Mouse (Mus musculus) embryonic facial prominence, embryonic 12.5 days (tissue): ENCODE measurements around the gene Smg5. TPM values are rescaled to one million over a fixed set of nuclear protein-coding genes. Genes with fewer than 3 reads are reported as not detected.

ENCODE experiments used
- ATAC-seq: fragments of 200-750 bp; cut with Nextera tagmentation; 2 replicates; pipeline ENCODE4 v1.8.0; 2017; ENCODE audit not compliant: insufficient number of reproducible peaks, insufficient read depth, low FRiP score, low TSS enrichment
- H3K27ac ChIP-seq: fragments of 300-500 bp; sonication (generic); 2 replicates; pipeline ENCODE4 v1.5.1; 2016; ENCODE audit warnings: mild to moderate bottlenecking
- H3K27me3 ChIP-seq: fragments of 300-500 bp; sonication (generic); 2 replicates; pipeline ENCODE4 v1.6.1; 2016; ENCODE audit warnings: mild to moderate bottlenecking, moderate library complexity
- H3K36me3 ChIP-seq: fragments of 300-500 bp; sonication (generic); 2 replicates; pipeline ENCODE4 v1.6.1; 2016; ENCODE audit warnings: mild to moderate bottlenecking
- H3K4me1 ChIP-seq: fragments of 300-500 bp; sonication (generic); 2 replicates; pipeline ENCODE4 v1.6.1; 2016
- H3K4me2 ChIP-seq: fragments of 300-500 bp; sonication (generic); replicated peaks from 2 replicates; pipeline ENCODE4 v1.6.1; 2016; ENCODE audit warnings: mild to moderate bottlenecking, moderate library complexity
- H3K4me3 ChIP-seq: fragments of 300-500 bp; sonication (generic); 2 replicates; pipeline ENCODE4 v1.5.1; 2016; ENCODE audit warnings: mild to moderate bottlenecking
- H3K9ac ChIP-seq: fragments of 300-500 bp; sonication (generic); 2 replicates; pipeline ENCODE4 v1.6.1; 2016; ENCODE audit warnings: mild to moderate bottlenecking, moderate library complexity
- H3K9me3 ChIP-seq: fragments of 300-500 bp; sonication (generic); 2 replicates; pipeline ENCODE4 v1.6.1; 2016; ENCODE audit warnings: mild to moderate bottlenecking, moderate library complexity
- WGBS: fragments of 180-500 bp; shearing (Covaris S2); methylation state at CpG from one replicate; pipeline ENCODE4 v1.1.7; 2016; 5-methylcytosine and 5-hydroxymethylcytosine counted together
- polyA plus RNA-seq: library from polyadenylated mRNA; unstranded; fragments of >200 nt; fragmentation: Nextera tagmentation; extraction: Ambion mirVana; gene quantifications from 2 replicates; pipeline ENCODE4 v1.2.1, GENCODE M21; 2016

Gene Smg5
- polyA plus RNA-seq, 1 experiment from 2014 or later, result 65.1 TPM

DNA sequence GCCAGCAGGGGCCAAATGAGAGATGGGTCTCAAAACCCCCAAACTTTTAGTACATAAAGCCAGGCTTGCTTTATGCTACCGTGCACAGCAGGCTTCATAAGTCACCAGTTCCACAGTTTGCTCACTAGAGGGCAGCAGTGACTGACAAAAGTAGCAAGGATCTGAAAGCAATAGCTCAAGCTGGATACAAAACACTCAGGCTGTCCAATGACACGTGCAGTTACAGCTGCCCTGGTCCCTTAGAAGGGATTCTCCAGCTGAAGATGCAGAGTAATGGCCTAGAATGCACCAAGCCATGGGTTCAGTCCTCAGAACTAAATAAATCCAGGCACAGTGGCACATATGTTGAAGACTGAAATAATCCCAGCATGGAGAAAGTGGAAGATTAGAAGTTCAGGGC lies 71.0 kb downstream of the Smg5 start:
- no peaks in the 10 kb centered on the region for H3K9me3 ChIP-seq
- ATAC-seq, result no peak
- no peak overlapping the region for H3K4me2 ChIP-seq
- WGBS, result 0% methylated on average over 2 of the region's 2 CpGs
- peaks cover 17% of the 10 kb centered on the region for H3K36me3 ChIP-seq
- H3K4me3 ChIP-seq, result no peak overlapping the region
- H3K9ac ChIP-seq, result no peak overlapping the region
- peaks cover 11% of the 10 kb centered on the region for H3K4me1 ChIP-seq
- H3K27me3 ChIP-seq, result no peaks in the 10 kb centered on the region
- H3K27ac ChIP-seq, result no peak overlapping the region

DNA sequence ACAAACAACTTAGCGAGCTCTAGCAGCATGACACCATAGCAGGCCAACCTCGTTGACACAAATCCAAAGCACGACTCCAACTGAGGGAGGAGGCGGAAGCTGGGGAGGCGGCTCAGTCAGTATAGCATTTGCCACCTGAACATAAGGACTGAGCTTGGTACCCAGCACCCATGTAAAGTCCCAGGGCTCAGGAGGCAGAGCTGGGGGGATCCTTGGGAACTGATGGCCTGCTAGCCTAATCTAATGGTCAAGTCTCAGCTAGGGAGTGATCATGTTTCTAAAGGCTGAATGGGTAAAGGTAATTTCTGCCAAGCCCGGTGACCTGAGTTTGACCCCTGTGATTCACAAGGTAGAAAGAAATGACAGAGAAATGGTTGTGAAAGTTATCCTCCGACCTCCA lies 71.5 kb downstream of the Smg5 start:
- Histone ChIP-seq H3K4me3 (no peak overlapping the region), H3K9ac (no peak overlapping the region), H3K4me2 (no peak overlapping the region), H3K36me3 (peaks cover 21% of the 10 kb centered on the region), H3K4me1 (peaks cover 11% of the 10 kb centered on the region), H3K27me3 (no peaks in the 10 kb centered on the region), H3K27ac (no peak overlapping the region), H3K9me3 (no peaks in the 10 kb centered on the region)
- WGBS, result 48% methylated on average over 7 of the region's 7 CpGs
- ATAC-seq, result no peak

DNA sequence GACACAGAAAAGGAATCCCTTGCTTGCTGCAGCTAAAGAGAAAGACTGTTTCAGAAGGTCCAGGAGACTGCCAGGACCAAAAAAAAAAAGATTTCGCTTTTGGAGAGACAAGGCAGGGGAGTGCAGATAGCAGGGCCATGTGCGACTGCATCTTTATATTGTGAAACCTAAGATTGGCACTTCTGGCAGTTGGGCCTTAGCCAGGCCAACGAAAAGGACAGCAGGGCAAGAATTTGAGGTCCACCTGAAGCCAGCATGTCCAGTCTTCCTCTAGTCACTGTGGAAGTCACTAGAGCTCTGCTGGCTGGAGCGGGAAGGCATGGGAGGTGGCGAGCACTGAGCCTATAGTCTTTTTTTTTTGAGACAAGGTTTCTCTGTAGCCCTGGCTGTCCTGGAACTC lies 72.9 kb downstream of the Smg5 start:
- H3K36me3 ChIP-seq, result peaks cover 26% of the 10 kb centered on the region

DNA sequence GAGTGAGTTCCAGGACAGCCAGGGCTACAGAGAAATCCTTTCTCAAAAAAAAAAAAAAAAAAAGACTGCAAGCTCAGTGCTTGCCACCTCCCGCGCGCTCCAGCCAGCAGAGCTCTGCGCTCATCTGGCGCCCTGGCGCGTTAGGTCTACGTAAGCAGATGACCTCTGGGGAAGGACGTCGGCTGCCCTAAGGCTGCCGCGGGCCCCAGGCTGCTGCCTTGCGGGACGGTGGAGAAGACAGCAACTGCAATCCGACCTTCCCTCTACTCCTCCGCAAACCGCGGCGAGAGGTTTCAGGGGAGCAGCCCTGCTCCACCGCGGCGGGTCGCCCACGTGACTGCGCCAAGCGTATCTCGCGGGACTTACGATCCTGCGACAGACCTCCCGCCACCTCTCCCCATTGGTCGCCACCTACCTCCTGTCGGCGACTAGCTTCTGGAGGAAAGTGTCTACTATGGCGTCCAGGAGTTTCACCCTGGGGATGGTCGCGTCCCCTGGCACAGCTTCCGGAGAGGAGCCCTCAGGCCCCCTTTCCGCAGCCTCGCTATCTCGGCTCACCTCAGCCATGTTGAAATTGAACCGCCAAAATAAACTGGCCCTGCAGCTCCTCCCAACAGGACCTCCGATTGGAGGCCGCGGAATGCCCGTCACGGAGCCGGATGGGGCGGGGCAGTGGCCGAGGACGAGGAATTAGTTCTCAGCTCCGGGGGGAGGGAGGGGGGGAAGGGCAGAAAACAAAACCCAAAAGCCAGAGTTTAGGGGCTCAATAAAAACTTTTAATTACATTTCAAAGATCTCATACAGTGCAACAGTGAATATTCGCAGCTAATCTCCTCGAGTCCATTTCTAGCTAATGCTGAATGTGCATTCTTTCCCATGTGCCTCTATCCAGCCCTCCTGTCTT lies 73.9 kb downstream of the Smg5 start, which contains the start of gene Pmf1:
Gene Pmf1, minus strand, starts transcription at position 591 of the 904 bp plus-strand sequence.
- peaks cover 34% of the 10 kb centered on the region for H3K36me3 ChIP-seq
- ATAC-seq, result peak; percentile 86
- H3K4me3 ChIP-seq, result peak within 1 kb of the TSS; percentile 62
- peak within 1 kb of the TSS; percentile 66 for H3K4me2 ChIP-seq
- WGBS, result under 1% methylated on average over 54 of the region's 54 CpGs
- H3K27me3 ChIP-seq, result no peaks in the 10 kb centered on the region
- H3K9ac ChIP-seq, result peak within 1 kb of the TSS; percentile 89
- peaks cover 11% of the 10 kb centered on the region for H3K4me1 ChIP-seq
- peak within 1 kb of the TSS; percentile 94 for H3K27ac ChIP-seq
- no peaks in the 10 kb centered on the region for H3K9me3 ChIP-seq

More for the DNA sequence above, 72.9 kb downstream of the Smg5 start:
- WGBS, result 69% methylated on average over 5 of the region's 5 CpGs
- Histone ChIP-seq H3K4me1 (peaks cover 11% of the 10 kb centered on the region), H3K9ac (peak overlapping the region; percentile 89), H3K27ac (no peak overlapping the region), H3K4me3 (peak overlapping the region; percentile 62), H3K9me3 (no peaks in the 10 kb centered on the region), H3K4me2 (peak overlapping the region; percentile 66), H3K27me3 (no peaks in the 10 kb centered on the region)
- ATAC-seq, result no peak

DNA sequence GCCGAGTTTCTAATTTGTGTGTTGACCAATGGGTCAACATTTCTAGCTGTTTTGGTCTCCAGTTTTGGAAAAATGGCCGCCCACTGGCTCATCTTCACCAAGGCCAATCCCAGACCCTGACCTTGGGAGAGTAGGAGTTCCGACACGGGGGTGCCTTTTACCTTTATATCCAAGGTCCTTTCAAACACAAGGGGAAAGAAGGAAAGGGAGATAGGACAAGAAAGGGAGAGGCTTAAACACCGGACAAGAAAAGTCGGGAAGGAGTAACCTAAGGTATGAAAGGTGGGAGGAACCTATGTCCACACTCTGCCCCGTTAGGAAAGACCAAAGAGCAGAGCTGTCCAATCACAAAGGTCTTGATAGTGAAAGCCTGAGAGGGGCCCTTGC lies 74.6 kb downstream of the Smg5 start:
- Histone ChIP-seq H3K27me3 (no peaks in the 10 kb centered on the region), H3K27ac (peak overlapping the region; percentile 94; the same call in 1 of the 2 replicates), H3K4me3 (peak overlapping the region; percentile 62), H3K4me2 (peak overlapping the region; percentile 66), H3K36me3 (peaks cover 40% of the 10 kb centered on the region), H3K9me3 (no peaks in the 10 kb centered on the region), H3K9ac (peak overlapping the region; percentile 89; the same call in 1 of the 2 replicates), H3K4me1 (peaks cover 11% of the 10 kb centered on the region)
- WGBS, result 30% methylated on average over 7 of the region's 7 CpGs
- no peak for ATAC-seq

DNA sequence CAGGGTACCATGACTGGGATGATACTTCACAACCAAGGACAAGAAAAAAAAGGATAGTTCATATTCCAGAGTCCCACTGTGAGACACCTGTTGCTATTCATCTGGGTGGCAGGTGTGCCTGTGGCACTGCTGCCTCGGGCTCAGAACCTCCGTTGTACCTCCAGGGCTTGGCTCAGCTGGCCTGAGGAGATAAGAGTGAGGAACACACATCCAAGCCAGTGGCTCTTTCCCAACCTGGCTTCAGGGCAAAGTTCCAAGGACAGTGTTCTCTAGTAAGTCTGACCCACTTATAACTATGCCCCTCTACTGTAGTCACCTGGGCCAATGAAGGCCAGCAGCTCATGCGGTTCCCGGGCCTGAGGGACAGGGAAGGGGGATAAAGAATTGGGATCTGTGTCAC lies 75.6 kb downstream of the Smg5 start:
- peaks cover 51% of the 10 kb centered on the region for H3K36me3 ChIP-seq
- peaks cover 11% of the 10 kb centered on the region for H3K4me1 ChIP-seq
- no peaks in the 10 kb centered on the region for H3K9me3 ChIP-seq
- no peak overlapping the region for H3K27ac ChIP-seq
- 86% methylated on average over 4 of the region's 4 CpGs for WGBS
- no peaks in the 10 kb centered on the region for H3K27me3 ChIP-seq
- H3K4me2 ChIP-seq, result no peak overlapping the region
- no peak for ATAC-seq
- H3K9ac ChIP-seq, result no peak overlapping the region
- no peak overlapping the region for H3K4me3 ChIP-seq

Other genes with a start within 250 kb of the Smg5 start
- gene Mef2d, start 193.9 kb upstream of the Smg5 start, polyA plus RNA-seq, result 16.9 and 17.7 TPM in 2 replicates
- 0.64 and 1.3 TPM in 2 replicates for gene Rhbg, start 81.6 kb upstream of the Smg5 start, polyA plus RNA-seq
- not detected in 2 replicates for gene Gm38392, start 49.0 kb upstream of the Smg5 start, polyA plus RNA-seq
- 16.1 and 16.9 TPM in 2 replicates for gene Tsacc, start 39.3 kb upstream of the Smg5 start, polyA plus RNA-seq
- gene Cct3, start 39.1 kb upstream of the Smg5 start, polyA plus RNA-seq, result 600 and 614 TPM in 2 replicates
- 169 and 174 TPM in 2 replicates for gene Glmp, start 11.2 kb upstream of the Smg5 start, polyA plus RNA-seq
- gene Tmem79, start 112 bp upstream of the Smg5 start, polyA plus RNA-seq, result 4.5 and 4.8 TPM in 2 replicates
- 2.8 and 3.3 TPM in 2 replicates for gene Paqr6, start 28.3 kb downstream of the Smg5 start, polyA plus RNA-seq
- 0.17 TPM in 1 of 2 replicates, not detected in the other for gene Bglap3, start 36.5 kb downstream of the Smg5 start, polyA plus RNA-seq
- gene Bglap2, start 42.4 kb downstream of the Smg5 start, polyA plus RNA-seq, result not detected in 2 replicates
- not detected in 2 replicates for gene Bglap, start 48.2 kb downstream of the Smg5 start, polyA plus RNA-seq
- 130 and 133 TPM in 2 replicates for gene Pmf1, start 74.1 kb downstream of the Smg5 start, polyA plus RNA-seq
- 17.0 and 17.3 TPM in 2 replicates for gene Slc25a44, start 88.9 kb downstream of the Smg5 start, polyA plus RNA-seq
- gene Sema4a, start 124.9 kb downstream of the Smg5 start, polyA plus RNA-seq, result 7.5 and 9.0 TPM in 2 replicates
- gene Lmna, start 173.7 kb downstream of the Smg5 start, polyA plus RNA-seq, result 109 and 113 TPM in 2 replicates
- 36.3 and 37.7 TPM in 2 replicates for gene Mex3a, start 196.1 kb downstream of the Smg5 start, polyA plus RNA-seq
- gene Rab25, start 212.0 kb downstream of the Smg5 start, polyA plus RNA-seq, result 4.0 and 5.5 TPM in 2 replicates
- 144 and 146 TPM in 2 replicates for gene Lamtor2, start 216.8 kb downstream of the Smg5 start, polyA plus RNA-seq
- gene Ubqln4, start 217.5 kb downstream of the Smg5 start, polyA plus RNA-seq, result 57.5 and 63.7 TPM in 2 replicates
- gene Ssr2, start 239.6 kb downstream of the Smg5 start, polyA plus RNA-seq, result 184 and 185 TPM in 2 replicates